ENCODE assay signal across 23 mouse cellular contexts in genomic region chr6:53501236-53501635, GRCm38 (mm10).
"Had no signal": no experiment of that assay in that cellular context is flagged by ENCODE, and none has a peak within 500 bp of the region (broad histone marks: within the 10 kb centered on the region; RNA-seq: fewer than 3 reads in every experiment).

No protein-coding gene starts in this region.

- H3K4me2 ChIP-seq: heart, embryonic 11.5 days; hindbrain, embryonic 12.5 days; hindbrain, embryonic 14.5 days; limb, embryonic 12.5 days; liver, embryonic 11.5 days; liver, embryonic 13.5 days; liver, embryonic 15.5 days had no signal

- H3K27ac ChIP-seq: gastrocnemius, adult 2 months; heart, adult 2 months; hindbrain, embryonic 10.5 days; hindbrain, embryonic 12.5 days; hindbrain, embryonic 14.5 days; layer of hippocampus, adult 2 months; left cerebral cortex, adult 2 months; limb, embryonic 10.5 days; limb, embryonic 12.5 days; liver, embryonic 13.5 days; liver, embryonic 15.5 days had no signal

- H3K4me3 ChIP-seq: gastrocnemius, adult 2 months; heart, adult 2 months; hindbrain, embryonic 10.5 days; hindbrain, embryonic 12.5 days; layer of hippocampus, adult 2 months; left cerebral cortex, adult 2 months; limb, embryonic 10.5 days; limb, embryonic 12.5 days; liver, embryonic 13.5 days; liver, embryonic 15.5 days had no signal

- H3K27me3 ChIP-seq: hindbrain, embryonic 12.5 days; limb, embryonic 12.5 days; liver, embryonic 13.5 days; liver, embryonic 15.5 days had no signal

- DNase-seq: gastrocnemius, adult 2 months; gastrocnemius, postnatal 10 days; gastrocnemius, postnatal 25 days; heart, adult 2 months; heart, postnatal 10 days; heart, postnatal 4 days; kidney, postnatal 10 days; liver; liver, embryonic 13.5 days; liver, postnatal 0 days had no signal

- ATAC-seq: hindbrain, embryonic 16.5 days; inflammation-experienced regulatory T-cells, adult 6 months; intestine, postnatal 0 days; liver, postnatal 0 days had no signal

- H3K9me3 ChIP-seq: hindbrain, embryonic 10.5 days; hindbrain, embryonic 12.5 days; limb, embryonic 10.5 days; limb, embryonic 12.5 days; liver, embryonic 13.5 days; liver, embryonic 15.5 days had no signal

- H3K4me1 ChIP-seq: hindbrain, embryonic 12.5 days; liver, embryonic 13.5 days; liver, embryonic 15.5 days had no signal

- H3K36me3 ChIP-seq: hindbrain, embryonic 10.5 days; hindbrain, embryonic 12.5 days; limb, embryonic 10.5 days; limb, embryonic 12.5 days; liver, embryonic 13.5 days; liver, embryonic 15.5 days had no signal

- H3K9ac ChIP-seq: hindbrain, embryonic 12.5 days; hindbrain, embryonic 14.5 days; limb, embryonic 12.5 days; liver, embryonic 13.5 days; liver, embryonic 15.5 days; liver, postnatal 0 days had no signal
